Mouse (Mus musculus): Measurements from ENCODE around the gene Nmnat1.
"Not testable (repeated sequence)": the region's sequence is repeated elsewhere in the genome, so short reads cannot be mapped to it uniquely, and the experiment has no call there.

Nmnat1 gene

GRCm38 (mm10) chr4:149444964-149445701 is 39.9 kb downstream of the Nmnat1 start:
- peak; percentile 82 to 91 for DNase-seq (ENCODE audit: low spot score in 2 of 2)

GRCm38 (mm10) chr4:149444465-149444864 is 40.5 kb downstream of the Nmnat1 start:
- no peak for DNase-seq (ENCODE audit: low spot score in 2 of 2)

- DNase-seq (ENCODE audit: low spot score in 2 of 2), result peak in 1 of 2 experiments; percentile 30
These were observed 42.6 kb downstream of the Nmnat1 start for GRCm38 (mm10) chr4:149442436-149442835.

GRCm38 (mm10) chr4:149440576-149440975 is 44.4 kb downstream of the Nmnat1 start:
- no peak for DNase-seq (ENCODE audit: low spot score in 2 of 2)

- not testable (repeated sequence) for DNase-seq (ENCODE audit: low spot score in 2 of 2)
These were observed 53.1 kb downstream of the Nmnat1 start for GRCm38 (mm10) chr4:149431887-149432286.

- DNase-seq (ENCODE audit: low spot score in 2 of 2), result no peak
These were observed 55.4 kb downstream of the Nmnat1 start for GRCm38 (mm10) chr4:149429592-149429991.

- peak; percentile 90 to 94 for DNase-seq (ENCODE audit: low spot score in 2 of 2)
These were observed 58.4 kb downstream of the Nmnat1 start, which contains the start of gene Ube4b for GRCm38 (mm10) chr4:149426325-149427199. Gene Ube4b, minus strand, starts transcription at chr4:149426749.

- peak in 1 of 2 experiments; percentile 22 for DNase-seq (ENCODE audit: low spot score in 2 of 2)
These were observed 59.2 kb downstream of the Nmnat1 start for GRCm38 (mm10) chr4:149425801-149426292.

GRCm38 (mm10) chr4:149424755-149425154 is 60.2 kb downstream of the Nmnat1 start:
- no peak for DNase-seq (ENCODE audit: low spot score in 2 of 2)

- DNase-seq (ENCODE audit: low spot score in 2 of 2), result no peak
These were observed 67.1 kb downstream of the Nmnat1 start for GRCm38 (mm10) chr4:149417854-149418365.
